Mouse (Mus musculus) heart, postnatal 0 days (tissue): ENCODE data around the gene Ddx18. TPM values are rescaled to one million over a fixed set of nuclear protein-coding genes. Genes with fewer than 3 reads are reported as not detected.

ENCODE experiments used
- ATAC-seq: fragments of 200-750 bp; cut with Nextera tagmentation; 2 replicates; pipeline ENCODE4 v1.8.0; 2017; ENCODE audit warnings: low read depth, moderate number of reproducible peaks, moderate library complexity; ENCODE audit not compliant: insufficient read depth
- DNase-seq: peaks from one replicate; pipeline ENCODE4 v3.0.0-alpha.2; 2016; ENCODE audit warnings: low spot score
- H3K27ac ChIP-seq: fragments of 300-500 bp; sonication (generic); 2 replicates; pipeline ENCODE4 v1.5.1; 2014; ENCODE audit warnings: low read depth, mild to moderate bottlenecking
- H3K27me3 ChIP-seq: fragments of 300-500 bp; sonication (generic); 2 replicates; pipeline ENCODE4 v1.6.1; 2014; ENCODE audit warnings: low read length, mixed read lengths; ENCODE audit not compliant: control insufficient read depth, insufficient read depth
- H3K36me3 ChIP-seq: fragments of 300-500 bp; sonication (generic); replicated peaks from 2 replicates; pipeline ENCODE4 v1.6.1; 2014; ENCODE audit warnings: low read length, mixed read lengths; ENCODE audit not compliant: control insufficient read depth, insufficient read depth
- H3K4me1 ChIP-seq: fragments of 300-500 bp; sonication (generic); 2 replicates; pipeline ENCODE4 v1.6.1; 2014; ENCODE audit warnings: antibody characterized with exemption; ENCODE audit not compliant: control insufficient read depth, insufficient read depth
- H3K4me2 ChIP-seq: fragments of 300-500 bp; sonication (generic); 2 replicates; pipeline ENCODE4 v1.6.1; 2014; ENCODE audit warnings: low read depth, mild to moderate bottlenecking, low read length, moderate library complexity
- H3K4me3 ChIP-seq: fragments of 300-500 bp; sonication (generic); 2 replicates; pipeline ENCODE4 v1.5.1; 2014; ENCODE audit warnings: low read depth, low read length
- H3K9ac ChIP-seq: fragments of 300-500 bp; sonication (generic); replicated peaks from 2 replicates; pipeline ENCODE4 v1.6.1; 2014; ENCODE audit warnings: low read depth, low read length, mixed read lengths
- H3K9me3 ChIP-seq: fragments of 300-500 bp; sonication (generic); replicated peaks from 2 replicates; pipeline ENCODE4 v1.6.1; 2016; ENCODE audit warnings: low read length; ENCODE audit not compliant: control insufficient read depth
- CTCF ChIP-seq: IDR thresholded peaks from 2 replicates; pipeline ENCODE4 v1.5.1; 2016; ENCODE audit warnings: antibody characterized with exemption, control low read depth, low read depth
- EP300 ChIP-seq: IDR thresholded peaks from 2 replicates; pipeline ENCODE4 v1.6.1; 2016; ENCODE audit warnings: antibody characterized with exemption, low read depth
- WGBS: fragments of 180-500 bp; shearing (Covaris S2); extraction: QIAGEN DNeasy Blood & Tissue Kit; methylation state at CpG from one replicate; pipeline ENCODE4 v1.1.7; 2014; 5-methylcytosine and 5-hydroxymethylcytosine counted together
- polyA plus RNA-seq: library from polyadenylated mRNA; unstranded; fragments of >200 nt; fragmentation: Nextera tagmentation; extraction: Ambion mirVana; gene quantifications from 2 replicates; pipeline ENCODE4 v1.2.1, GENCODE M21; 2015
- total RNA-seq: library from RNA; depleted of rRNA; stranded (reverse); fragments of >200 nt; gene quantifications from 2 replicates; pipeline ENCODE4 v1.2.3, GENCODE M21; 2014; ENCODE audit warnings: low replicate concordance

Ddx18 gene
- total and polyA plus RNA-seq, 2 experiments from 2014 or later: 23.3 to 52.2 TPM

DNA sequence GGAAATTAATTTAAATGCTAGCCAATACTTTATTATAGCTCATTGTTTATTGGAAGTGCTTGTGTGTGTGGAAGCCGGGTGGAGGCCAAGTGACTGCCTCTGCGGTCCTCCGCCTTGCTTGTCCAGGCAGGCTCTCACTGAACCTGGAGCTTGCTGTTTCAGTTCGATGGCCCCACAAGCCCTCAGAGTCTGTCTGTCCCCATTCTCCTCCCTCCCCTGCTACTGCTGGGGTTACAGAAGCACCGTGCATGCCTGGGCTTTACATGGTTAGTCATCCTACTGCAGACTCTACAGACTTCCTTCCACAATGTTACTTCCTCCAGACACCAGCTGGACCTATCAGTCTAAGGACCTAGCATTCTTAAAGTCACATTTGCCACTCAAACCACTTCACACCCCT lies 9.9 kb downstream of the Ddx18 start:
- TF ChIP-seq CTCF (no peak), EP300 (no peak)
- H3K4me2 ChIP-seq: no peak overlapping the region
- ATAC-seq: no peak
- H3K9me3 ChIP-seq: no peaks in the 10 kb centered on the region
- 88% methylated on average over 5 of the region's 5 CpGs for WGBS
- no peak overlapping the region for H3K27ac ChIP-seq
- no peak overlapping the region for H3K4me3 ChIP-seq
- no peak for DNase-seq
- no peaks in the 10 kb centered on the region for H3K4me1 ChIP-seq
- no peaks in the 10 kb centered on the region for H3K27me3 ChIP-seq
- no peak overlapping the region for H3K9ac ChIP-seq
- peaks cover 95% of the 10 kb centered on the region for H3K36me3 ChIP-seq

DNA sequence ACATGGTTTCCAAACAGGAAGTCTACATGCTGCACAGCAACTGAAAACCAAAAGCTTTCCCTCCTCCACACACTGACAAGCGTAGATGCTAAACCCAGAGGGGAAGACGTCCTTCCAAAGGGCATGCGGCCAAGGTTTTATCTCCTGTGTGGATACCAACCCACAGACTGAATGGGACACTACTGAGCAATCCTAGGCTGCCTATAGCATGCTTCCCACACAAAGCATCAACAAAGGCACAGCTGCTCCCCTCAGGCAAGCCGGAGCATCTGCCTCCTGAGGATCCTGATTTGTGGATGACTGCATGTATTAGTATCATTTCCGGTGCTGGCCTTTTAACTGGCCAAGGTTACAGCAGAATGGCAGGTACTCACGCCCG lies 16.3 kb downstream of the Ddx18 start:
- WGBS: 64% methylated on average over 7 of the region's 7 CpGs
- no peak overlapping the region for H3K9ac ChIP-seq
- no peak for DNase-seq
- H3K27me3 ChIP-seq: no peaks in the 10 kb centered on the region
- TF ChIP-seq CTCF: no peak
- TF ChIP-seq EP300: no peak
- no peaks in the 10 kb centered on the region for H3K9me3 ChIP-seq
- H3K27ac ChIP-seq: no peak overlapping the region
- H3K4me3 ChIP-seq: no peak overlapping the region
- peaks cover 40% of the 10 kb centered on the region for H3K36me3 ChIP-seq
- ATAC-seq: no peak
- no peaks in the 10 kb centered on the region for H3K4me1 ChIP-seq
- H3K4me2 ChIP-seq: no peak overlapping the region

DNA sequence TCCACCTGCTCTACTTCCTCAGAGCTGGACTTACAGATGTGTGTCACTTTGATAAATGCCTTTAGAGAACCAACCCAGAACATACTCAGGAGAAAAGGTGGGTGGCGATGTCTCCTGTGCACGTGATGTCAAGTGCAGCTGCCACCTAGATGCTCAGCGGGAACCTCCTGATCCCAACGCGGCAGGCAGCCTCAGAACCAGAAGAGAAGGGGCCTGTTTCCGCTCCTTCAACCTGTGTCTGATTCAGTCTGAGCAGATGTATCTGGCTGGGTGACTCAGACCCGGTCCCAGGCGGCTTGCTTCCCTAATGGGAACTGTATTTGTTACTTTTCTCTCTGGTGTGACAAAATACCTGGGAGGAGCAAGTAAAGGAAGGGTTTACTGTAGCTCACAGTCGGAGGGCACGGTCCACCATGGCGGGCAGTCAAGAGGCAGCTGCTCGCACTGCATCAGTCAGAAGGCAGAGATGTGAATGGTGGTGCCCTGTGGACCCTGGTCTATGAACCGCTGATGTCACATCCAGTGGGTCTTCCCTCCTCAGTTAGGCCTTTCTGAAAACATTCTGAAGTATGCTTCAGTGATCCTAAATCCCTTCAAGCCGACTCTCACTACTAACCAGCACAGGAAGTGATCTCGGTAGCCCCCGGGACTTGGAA lies 16.9 kb downstream of the Ddx18 start:
- 79% methylated on average over 16 of the region's 16 CpGs for WGBS
- Histone ChIP-seq H3K27me3 (no peaks in the 10 kb centered on the region), H3K9me3 (no peaks in the 10 kb centered on the region), H3K4me2 (no peak overlapping the region), H3K27ac (no peak overlapping the region), H3K36me3 (peaks cover 34% of the 10 kb centered on the region), H3K4me3 (no peak overlapping the region), H3K4me1 (no peaks in the 10 kb centered on the region), H3K9ac (no peak overlapping the region)
- no peak for DNase-seq
- no peak for ATAC-seq
- TF ChIP-seq CTCF: no peak
- TF ChIP-seq EP300: no peak

DNA sequence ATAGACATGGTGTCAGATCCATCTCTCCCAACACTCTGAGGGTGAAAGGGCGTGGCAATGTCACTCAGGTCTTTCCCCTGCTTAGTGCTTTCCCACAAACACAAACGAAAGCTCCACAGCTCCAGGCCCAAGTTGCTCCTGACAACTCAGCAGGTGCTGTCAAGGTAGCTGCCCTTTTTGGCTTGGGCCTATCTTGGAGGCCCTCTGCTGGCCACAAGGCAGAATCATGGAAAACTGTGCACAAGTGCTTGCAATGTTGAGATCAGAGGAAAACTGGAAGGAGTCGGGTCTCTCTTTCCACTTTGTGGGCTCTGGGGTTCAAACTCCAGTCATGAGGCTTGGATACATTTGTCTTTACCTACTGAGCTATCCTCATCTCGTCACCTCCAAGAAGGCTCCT lies 18.3 kb downstream of the Ddx18 start:
- H3K27me3 ChIP-seq: no peaks in the 10 kb centered on the region
- ATAC-seq: no peak

DNA sequence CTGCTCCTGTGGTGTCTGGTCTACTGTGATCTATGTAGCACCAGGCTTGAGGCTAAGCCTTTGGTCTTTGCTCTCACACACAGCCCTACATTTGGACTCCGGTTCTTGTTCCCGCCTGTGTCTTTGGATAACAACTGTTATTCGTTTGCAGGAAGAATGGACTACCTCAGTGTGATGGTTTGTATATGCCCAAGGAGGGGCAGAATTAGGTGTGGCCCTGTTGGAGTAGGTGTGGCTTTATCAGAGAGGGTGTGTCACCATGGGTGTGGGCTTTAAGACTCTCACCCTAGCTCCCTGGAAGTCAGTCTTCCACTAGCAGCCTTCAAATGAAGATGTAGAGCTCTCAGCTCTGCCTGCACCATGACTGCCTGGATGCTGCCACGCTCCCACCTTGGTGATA lies 19.1 kb downstream of the Ddx18 start:
- TF ChIP-seq CTCF (no peak), EP300 (no peak)
- DNase-seq: no peak
- Histone ChIP-seq H3K4me3 (no peak overlapping the region), H3K36me3 (peaks cover 14% of the 10 kb centered on the region), H3K27ac (no peak overlapping the region), H3K9ac (no peak overlapping the region), H3K4me1 (no peaks in the 10 kb centered on the region), H3K4me2 (no peak overlapping the region), H3K27me3 (no peaks in the 10 kb centered on the region), H3K9me3 (no peaks in the 10 kb centered on the region)
- ATAC-seq: no peak
- WGBS: 86% methylated on average over 4 of the region's 4 CpGs

More for the DNA sequence above, 18.3 kb downstream of the Ddx18 start:
- Histone ChIP-seq H3K27ac (no peak overlapping the region), H3K4me2 (no peak overlapping the region), H3K4me3 (no peak overlapping the region), H3K9me3 (no peaks in the 10 kb centered on the region), H3K36me3 (peaks cover 20% of the 10 kb centered on the region), H3K4me1 (no peaks in the 10 kb centered on the region), H3K9ac (no peak overlapping the region)
- no peak for DNase-seq
- TF ChIP-seq EP300: no peak
- 0 out of 2 replicates have a peak, but pooled peaks have one; percentile 16 for TF ChIP-seq CTCF
- 68% methylated on average over 4 of the region's 4 CpGs for WGBS

DNA sequence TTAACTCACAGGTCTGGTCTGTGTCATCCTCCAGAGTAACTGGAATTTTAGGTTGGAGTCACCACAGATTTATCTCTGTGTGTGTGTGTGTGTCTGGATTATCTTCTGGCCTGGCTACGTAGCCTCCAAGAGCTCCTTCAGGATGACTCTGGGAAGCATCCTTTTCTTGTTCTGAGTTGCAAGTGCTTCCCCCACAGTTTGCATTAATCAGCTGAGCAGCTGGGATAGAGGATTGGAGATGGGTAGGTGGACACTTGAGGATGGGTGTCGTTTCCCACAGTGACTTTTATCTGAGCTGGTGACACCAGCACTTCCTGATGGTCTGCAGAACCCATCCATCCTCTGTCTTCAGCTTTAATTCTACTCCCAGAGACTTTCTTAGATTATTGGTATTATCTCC lies 20.9 kb downstream of the Ddx18 start:
- no peak for DNase-seq
- ATAC-seq: no peak
- WGBS: 38% methylated on average over 2 of the region's 2 CpGs

More for the DNA sequence above, 20.9 kb downstream of the Ddx18 start:
- TF ChIP-seq CTCF: no peak
- TF ChIP-seq EP300: no peak
- no peaks in the 10 kb centered on the region for H3K27me3 ChIP-seq
- no peaks in the 10 kb centered on the region for H3K4me1 ChIP-seq
- no peaks in the 10 kb centered on the region for H3K36me3 ChIP-seq
- no peak overlapping the region for H3K9ac ChIP-seq
- no peak overlapping the region for H3K4me2 ChIP-seq
- no peak overlapping the region for H3K4me3 ChIP-seq
- H3K9me3 ChIP-seq: no peaks in the 10 kb centered on the region
- no peak overlapping the region for H3K27ac ChIP-seq
